Mouse (Mus musculus) embryonic stem cell, embryonic (primary cell): Measurements from ENCODE around the gene Vasn.

ENCODE experiments used
- CTCF ChIA-PET, 4 experiments: fragments of 300-600 bp in 2 of 4; fragments of 350-600 bp in 2 of 4; sonication (Branson Sonifier 250); formaldehyde crosslinking; loops; one replicate each; lab custom pipeline; 2022; ENCODE audit warnings: inconsistent platforms in 2 of 4; lab: Charles Lee
- POLR2A ChIA-PET, 4 experiments: fragments of 300-600 bp in 2 of 4; fragments of 350-600 bp in 2 of 4; sonication (Branson Sonifier 250); formaldehyde crosslinking; loops; one replicate each; lab custom pipeline; 2022; ENCODE audit warnings: antibody characterized with exemption in 4 of 4, inconsistent platforms in 1 of 4; lab: Charles Lee

Gene Vasn

GRCm38 (mm10) chr16:4624074-4624473 lies 15.7 kb upstream of the Vasn start:
- POLR2A ChIA-PET, result interaction anchor here (0.6 to 34.6 kb wide), 67 partner anchors 8 to 389 kb away, joined by 3 to 632 read pairs (median 6); partner anchors contain the start of genes Tfap4 (in 4 of the 4), Coro7 (in 2 of the 4), Srl (in 2 of the 4) and Cdip1 (in 1 of the 4)
- CTCF ChIA-PET, result interaction anchor here in 3 of 4 experiments (0.5 to 2.2 kb wide), 21 partner anchors 8 to 579 kb away, joined by 3 to 10 read pairs (median 4); partner anchors contain the start of genes Dnaja3 (in 1 of the 3), Tfap4 (in 1 of the 3) and Vasn (in 1 of the 3)

- CTCF ChIA-PET, result interaction anchor here (0.5 to 2.2 kb wide), 23 partner anchors 8 to 578 kb away, joined by 3 to 10 read pairs (median 4); partner anchors contain the start of genes Dnaja3 (in 1 of the 4), Tfap4 (in 1 of the 4) and Vasn (in 1 of the 4)
- POLR2A ChIA-PET, result interaction anchor here (0.6 to 34.6 kb wide), 78 partner anchors 7 to 535 kb away, joined by 3 to 632 read pairs (median 5); partner anchors contain the start of genes Tfap4 (in 4 of the 4), Coro7 (in 2 of the 4), Srl (in 2 of the 4) and Cdip1 (in 1 of the 4)
These were observed 15.1 kb upstream of the Vasn start, which contains the start of gene Pam16 for GRCm38 (mm10) chr16:4624481-4625110. Gene Pam16 (minus strand): TSS chr16:4624988.

GRCm38 (mm10) chr16:4627105-4627504 lies 12.6 kb upstream of the Vasn start:
- POLR2A ChIA-PET, result interaction anchor here in 2 of 4 experiments (0.5 to 5.8 kb wide), 13 partner anchors 9 to 440 kb away, joined by 3 to 35 read pairs (median 4); partner anchors contain the start of genes Srl (in 2 of the 2), Tfap4 (in 2 of the 2), Ubald1 (in 2 of the 2) and Dnaja3 (in 1 of the 2)
- CTCF ChIA-PET, result interaction anchor here (0.6 to 2.0 kb wide), 4 partner anchors 19 to 477 kb away, joined by 3 to 5 read pairs (median 4); no protein-coding TSS in a partner anchor

GRCm38 (mm10) chr16:4628898-4629419 lies 10.8 kb upstream of the Vasn start:
- CTCF ChIA-PET, result interaction anchor here (0.7 to 8.8 kb wide), 22 partner anchors 8 to 335 kb away, joined by 3 to 118 read pairs (median 6); partner anchors contain the start of genes Anks3 (in 1 of the 4), Dnaja3 (in 1 of the 4) and Vasn (in 1 of the 4)
- POLR2A ChIA-PET, result interaction anchor here (0.7 to 2.6 kb wide), 32 partner anchors 9 to 420 kb away, joined by 3 to 21 read pairs (median 4); partner anchors contain the start of genes Coro7 (in 3 of the 4), Ubald1 (in 2 of the 4), Cdip1 (in 1 of the 4) and Dnaja3 (in 1 of the 4)

- ChIA-PET POLR2A (interaction anchor here (0.6 to 2.6 kb wide), 43 partner anchors 8 to 508 kb away, joined by 3 to 21 read pairs (median 4); partner anchors contain the start of genes Coro7 (in 3 of the 4), Dnaja3 (in 2 of the 4), Vasn (in 2 of the 4) and Cdip1 (in 1 of the 4)), CTCF (interaction anchor here (0.5 to 8.8 kb wide), 57 partner anchors 8 to 518 kb away, joined by 3 to 118 read pairs (median 4); partner anchors contain the start of genes Dnaja3 (in 2 of the 4), Vasn (in 2 of the 4), Anks3 (in 1 of the 4) and Cdip1 (in 1 of the 4))
These were observed 9.8 kb upstream of the Vasn start for GRCm38 (mm10) chr16:4629950-4630349.

- ChIA-PET CTCF (interaction anchor here (0.6 to 8.8 kb wide), 45 partner anchors 8 to 563 kb away, joined by 3 to 118 read pairs (median 5); partner anchors contain the start of genes Cdip1 (in 1 of the 4), Coro7 (in 1 of the 4) and Tfap4 (in 1 of the 4)), POLR2A (interaction anchor here in 3 of 4 experiments (0.5 to 3.3 kb wide), 29 partner anchors 8 to 381 kb away, joined by 3 to 19 read pairs (median 4); partner anchors contain the start of genes Tfap4 (in 2 of the 3), Ubald1 (in 2 of the 3), Cdip1 (in 1 of the 3) and Coro7 (in 1 of the 3))
These were observed 7.7 kb upstream of the Vasn start for GRCm38 (mm10) chr16:4632050-4632449.

- CTCF ChIA-PET, result interaction anchor here in 3 of 4 experiments (0.6 to 8.8 kb wide), 11 partner anchors 9 to 318 kb away, joined by 3 to 118 read pairs (median 7); partner anchors contain the start of gene Pam16 (in 3 of the 3)
- POLR2A ChIA-PET, result interaction anchor here (0.6 to 3.3 kb wide), 18 partner anchors 8 to 291 kb away, joined by 3 to 19 read pairs (median 4); partner anchors contain the start of genes Pam16 (in 3 of the 4), Coro7 (in 1 of the 4), Tfap4 (in 1 of the 4) and Ubald1 (in 1 of the 4)
These were observed 6.1 kb upstream of the Vasn start for GRCm38 (mm10) chr16:4633661-4634060.

- POLR2A ChIA-PET, result interaction anchor here in 3 of 4 experiments (0.6 to 3.3 kb wide), 14 partner anchors 8 to 245 kb away, joined by 3 to 11 read pairs (median 4); partner anchors contain the start of genes Coro7 (in 2 of the 3), Pam16 (in 2 of the 3) and Ubald1 (in 1 of the 3)
These were observed 5.1 kb upstream of the Vasn start for GRCm38 (mm10) chr16:4634681-4635080.

GRCm38 (mm10) chr16:4635760-4636159 lies 4.0 kb upstream of the Vasn start:
- ChIA-PET POLR2A (interaction anchor here in 3 of 4 experiments (0.5 to 2.6 kb wide), 9 partner anchors 9 to 665 kb away, joined by 3 to 10 read pairs (median 4); partner anchors contain the start of gene Ubald1 (in 1 of the 3)), CTCF (interaction anchor here (0.6 to 8.8 kb wide), 8 partner anchors 20 to 147 kb away, joined by 3 to 118 read pairs (median 3); no protein-coding TSS in a partner anchor)

More at GRCm38 (mm10) chr16:4634681-4635080, 5.1 kb upstream of the Vasn start:
- CTCF ChIA-PET, result interaction anchor here (0.5 to 8.8 kb wide), 12 partner anchors 8 to 262 kb away, joined by 3 to 118 read pairs (median 4); partner anchors contain the start of genes Pam16 (in 1 of the 4) and Srl (in 1 of the 4)

- POLR2A ChIA-PET, result interaction anchor here in 3 of 4 experiments (0.8 to 2.3 kb wide), 18 partner anchors 8 to 411 kb away, joined by 3 to 22 read pairs (median 6); partner anchors contain the start of genes Coro7 (in 2 of the 3), Pam16 (in 2 of the 3), Glyr1 (in 1 of the 3) and Ubn1 (in 1 of the 3)
- CTCF ChIA-PET, result interaction anchor here in 3 of 4 experiments (0.7 to 1.9 kb wide), 6 partner anchors 9 to 28 kb away, joined by 3 to 9 read pairs (median 4); no protein-coding TSS in a partner anchor
These were observed 800 bp upstream of the Vasn start for GRCm38 (mm10) chr16:4638891-4639390.

- CTCF ChIA-PET, result interaction anchor here in 2 of 4 experiments (0.8 to 1.9 kb wide), 5 partner anchors 8 to 27 kb away, joined by 4 to 9 read pairs (median 5); partner anchors contain the start of gene Pam16 (in 1 of the 2)
- POLR2A ChIA-PET, result interaction anchor here in 3 of 4 experiments (0.7 to 2.3 kb wide), 14 partner anchors 8 to 410 kb away, joined by 3 to 22 read pairs (median 6); partner anchors contain the start of genes Coro7 (in 2 of the 3), Glyr1 (in 1 of the 3), Pam16 (in 1 of the 3) and Ubn1 (in 1 of the 3)
These were observed 695 bp downstream of the Vasn start for GRCm38 (mm10) chr16:4640267-4641005.

GRCm38 (mm10) chr16:4641119-4641838 lies 1.5 kb downstream of the Vasn start:
- CTCF ChIA-PET, result no interaction called here
- POLR2A ChIA-PET, result interaction anchor here in 2 of 4 experiments (0.9 to 2.1 kb wide), 7 partner anchors 8 to 409 kb away, joined by 3 to 12 read pairs (median 5); partner anchors contain the start of genes Pam16 (in 2 of the 2), Glyr1 (in 1 of the 2) and Ubn1 (in 1 of the 2)

- POLR2A ChIA-PET, result interaction anchor here in 3 of 4 experiments (0.6 to 2.7 kb wide), 18 partner anchors 8 to 430 kb away, joined by 3 to 15 read pairs (median 4); partner anchors contain the start of genes Pam16 (in 3 of the 3) and Coro7 (in 1 of the 3)
These were observed 2.4 kb downstream of the Vasn start for GRCm38 (mm10) chr16:4642190-4642589.

GRCm38 (mm10) chr16:4642937-4643336 lies 3.2 kb downstream of the Vasn start:
- ChIA-PET POLR2A (interaction anchor here in 3 of 4 experiments (0.6 to 2.7 kb wide), 15 partner anchors 9 to 238 kb away, joined by 3 to 15 read pairs (median 4); partner anchors contain the start of genes Coro7 (in 2 of the 3) and Pam16 (in 2 of the 3)), CTCF (interaction anchor here (0.6 to 2.4 kb wide), 8 partner anchors 9 to 645 kb away, joined by 3 to 7 read pairs (median 6); no protein-coding TSS in a partner anchor)

More at GRCm38 (mm10) chr16:4642190-4642589, 2.4 kb downstream of the Vasn start:
- CTCF ChIA-PET, result interaction anchor here in 3 of 4 experiments (0.6 to 2.4 kb wide), 6 partner anchors 10 to 646 kb away, joined by 3 to 7 read pairs (median 6); no protein-coding TSS in a partner anchor
